Mouse (Mus musculus) midbrain, postnatal 0 days (tissue): ENCODE measurements at regions not wholly inside any gene's neighbourhood (a gene's known extent, or its start where the extent isn't known, plus 50 kb on each side); places are given as distances from the start of the nearest gene placed in this dataset.

ENCODE experiments used
- ATAC-seq: fragments of 200-750 bp; cut with Nextera tagmentation; 2 replicates; pipeline ENCODE4 v1.8.0; 2017; ENCODE audit warnings: moderate number of reproducible peaks, mild to moderate bottlenecking, moderate TSS enrichment, moderate library complexity; ENCODE audit not compliant: low FRiP score
- DNase-seq: peaks from one replicate; pipeline ENCODE4 v3.0.0-alpha.2; 2015; ENCODE audit warnings: low spot score
- H3K27ac ChIP-seq: fragments of 300-500 bp; sonication (generic); 2 replicates; pipeline ENCODE4 v1.5.1; 2014; ENCODE audit warnings: low read depth, mild to moderate bottlenecking, low read length, mixed read lengths
- H3K27me3 ChIP-seq: fragments of 300-500 bp; sonication (generic); 2 replicates; pipeline ENCODE4 v1.6.1; 2014; ENCODE audit warnings: low read length, control low read depth, mixed read lengths; ENCODE audit not compliant: insufficient read depth
- H3K36me3 ChIP-seq: fragments of 300-500 bp; sonication (generic); 2 replicates; pipeline ENCODE4 v1.6.1; 2014; ENCODE audit warnings: low read length, control low read depth, mixed read lengths; ENCODE audit not compliant: insufficient read depth
- H3K4me1 ChIP-seq: fragments of 300-500 bp; sonication (generic); 2 replicates; pipeline ENCODE4 v1.6.1; 2014; ENCODE audit warnings: mild to moderate bottlenecking, control low read depth, antibody characterized with exemption, low read length, mixed read lengths; ENCODE audit not compliant: insufficient read depth
- H3K4me2 ChIP-seq: fragments of 300-500 bp; sonication (generic); 2 replicates; pipeline ENCODE4 v1.6.1; 2014; ENCODE audit warnings: low read depth, mild to moderate bottlenecking, low read length, mixed read lengths; ENCODE audit not compliant: poor library complexity, severe bottlenecking
- H3K4me3 ChIP-seq: fragments of 300-500 bp; sonication (generic); 2 replicates; pipeline ENCODE4 v1.5.1; 2014; ENCODE audit warnings: low read depth, mild to moderate bottlenecking, low read length, moderate library complexity
- H3K9ac ChIP-seq: fragments of 300-500 bp; sonication (generic); replicated peaks from 2 replicates; pipeline ENCODE4 v1.6.1; 2014; ENCODE audit warnings: mild to moderate bottlenecking, low read length, moderate library complexity, mixed read lengths; ENCODE audit not compliant: poor library complexity, severe bottlenecking
- H3K9me3 ChIP-seq: fragments of 300-500 bp; sonication (generic); 2 replicates; pipeline ENCODE4 v1.6.1; 2016; ENCODE audit warnings: low read length, control low read depth
- CTCF ChIP-seq: IDR thresholded peaks from 2 replicates; pipeline ENCODE4 v1.5.1; 2016; ENCODE audit warnings: antibody characterized with exemption, mild to moderate bottlenecking
- WGBS: fragments of 180-500 bp; shearing (Covaris S2); extraction: QIAGEN DNeasy Blood & Tissue Kit; methylation state at CpG from one replicate; pipeline ENCODE4 v1.1.7; 2014; 5-methylcytosine and 5-hydroxymethylcytosine counted together

- Histone ChIP-seq H3K36me3 (no peaks in the 10 kb centered on the region), H3K4me2 (no peak overlapping the region), H3K9me3 (no peaks in the 10 kb centered on the region), H3K9ac (no peak overlapping the region), H3K4me1 (no peaks in the 10 kb centered on the region), H3K27me3 (no peaks in the 10 kb centered on the region), H3K27ac (no peak overlapping the region), H3K4me3 (no peak overlapping the region)
- TF ChIP-seq CTCF = no peak
- no peak for ATAC-seq
- 78% methylated on average over 4 of the region's 4 CpGs for WGBS
- DNase-seq = no peak
These were observed 85.3 kb upstream of the 4933412E24Rik start for GRCm38 (mm10) chr15:60101485-60102280.

- Histone ChIP-seq H3K9me3 (no peaks in the 10 kb centered on the region), H3K27me3 (no peaks in the 10 kb centered on the region), H3K9ac (no peak overlapping the region), H3K27ac (no peak overlapping the region), H3K36me3 (no peaks in the 10 kb centered on the region), H3K4me3 (no peak overlapping the region), H3K4me2 (no peak overlapping the region), H3K4me1 (no peaks in the 10 kb centered on the region)
- ATAC-seq = peak; percentile 41; the same call in 1 of the 2 replicates
- peak; percentile 97 for TF ChIP-seq CTCF
- WGBS = 9% methylated on average over 4 of the region's 4 CpGs
- DNase-seq = peak; percentile 74
These were observed 80.7 kb upstream of the 4933412E24Rik start for GRCm38 (mm10) chr15:60097141-60097540.

DNA sequence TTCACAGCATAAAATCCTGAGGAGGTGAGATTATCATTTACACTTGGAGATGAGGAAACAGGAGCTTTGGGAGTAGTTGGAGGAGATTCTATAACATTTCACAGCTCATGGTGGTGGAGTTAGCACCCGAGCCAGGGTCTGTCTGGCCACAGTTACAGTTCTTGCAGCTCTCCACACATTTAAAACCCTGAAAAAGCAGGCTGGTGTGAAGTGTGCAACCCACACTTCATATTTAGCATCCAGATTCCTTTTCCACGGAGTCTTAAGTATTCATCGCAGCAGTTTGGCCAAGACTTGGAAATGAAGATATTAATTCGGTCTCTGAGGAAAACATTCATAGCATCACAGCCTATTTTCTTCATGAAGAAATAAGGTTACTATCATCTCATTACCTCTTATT, 79.7 kb upstream of the 4933412E24Rik start:
- no peak for DNase-seq
- Histone ChIP-seq H3K4me2 (no peak overlapping the region), H3K4me3 (no peak overlapping the region), H3K9me3 (no peaks in the 10 kb centered on the region), H3K27ac (no peak overlapping the region), H3K27me3 (no peaks in the 10 kb centered on the region), H3K4me1 (no peaks in the 10 kb centered on the region), H3K9ac (no peak overlapping the region), H3K36me3 (no peaks in the 10 kb centered on the region)
- no peak for ATAC-seq
- no peak for TF ChIP-seq CTCF
- 92% methylated on average over 4 of the region's 4 CpGs for WGBS

- no peak overlapping the region for H3K9ac ChIP-seq
- H3K27me3 ChIP-seq = no peaks in the 10 kb centered on the region
- no peak overlapping the region for H3K27ac ChIP-seq
- TF ChIP-seq CTCF = no peak
- no peaks in the 10 kb centered on the region for H3K4me1 ChIP-seq
- no peak overlapping the region for H3K4me2 ChIP-seq
- H3K4me3 ChIP-seq = no peak overlapping the region
- no peak for ATAC-seq
- no peak for DNase-seq
- H3K36me3 ChIP-seq = no peaks in the 10 kb centered on the region
- WGBS = 83% methylated on average over 5 of the region's 5 CpGs
- no peaks in the 10 kb centered on the region for H3K9me3 ChIP-seq
These were observed 73.5 kb upstream of the 4933412E24Rik start for GRCm38 (mm10) chr15:60089921-60090320.

GRCm38 (mm10) chr15:60088964-60089899, 72.8 kb upstream of the 4933412E24Rik start:
- TF ChIP-seq CTCF = no peak
- DNase-seq (peak; percentile 26), ATAC-seq (no peak)
- no peaks in the 10 kb centered on the region for H3K9me3 ChIP-seq
- H3K36me3 ChIP-seq = no peaks in the 10 kb centered on the region
- H3K4me1 ChIP-seq = no peaks in the 10 kb centered on the region
- no peak overlapping the region for H3K4me2 ChIP-seq
- H3K4me3 ChIP-seq = no peak overlapping the region
- H3K27me3 ChIP-seq = no peaks in the 10 kb centered on the region
- no peak overlapping the region for H3K27ac ChIP-seq
- 42% methylated on average over 10 of the region's 10 CpGs for WGBS
- no peak overlapping the region for H3K9ac ChIP-seq
